Mouse (Mus musculus) retina, embryonic 14.5 days (tissue): Measurements from ENCODE around the gene Zbtb16.

ENCODE experiments used
- DNase-seq: peaks from one replicate; pipeline ENCODE4 v3.0.0-alpha.2; 2015; ENCODE audit warnings: low spot score

Gene Zbtb16

DNA sequence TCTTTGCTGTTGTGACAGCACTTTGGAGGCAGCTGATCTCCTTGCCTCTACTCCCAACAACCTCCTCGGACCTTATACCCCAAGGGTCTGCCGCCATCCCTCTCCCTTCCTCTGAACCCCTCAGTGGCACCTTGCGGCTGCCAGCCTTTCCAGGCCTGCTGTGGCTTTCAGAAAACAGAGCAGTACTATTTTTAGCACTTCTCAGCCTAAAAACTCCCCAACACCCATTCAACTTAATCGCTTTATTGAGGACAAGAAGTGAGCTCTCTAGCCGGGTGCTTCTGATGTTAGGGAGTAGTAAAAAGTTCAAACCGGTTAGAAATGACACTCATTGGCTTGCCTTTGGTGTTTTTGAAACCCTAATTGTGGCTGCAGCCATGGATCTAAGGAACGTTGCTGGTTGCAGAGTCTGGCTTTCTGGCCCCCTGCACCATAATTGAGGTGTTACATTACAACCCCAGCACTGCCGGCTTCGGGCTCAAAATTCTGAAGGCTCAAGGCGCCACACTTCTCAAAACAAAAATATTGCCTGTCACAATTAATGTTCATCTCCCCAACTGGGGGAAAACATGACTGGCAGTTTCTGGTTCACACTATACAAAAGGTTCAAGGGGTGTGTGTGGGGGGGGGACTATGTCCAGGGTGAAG, 107.8 kb downstream of the Zbtb16 start:
- DNase-seq = peak; percentile 41

DNA sequence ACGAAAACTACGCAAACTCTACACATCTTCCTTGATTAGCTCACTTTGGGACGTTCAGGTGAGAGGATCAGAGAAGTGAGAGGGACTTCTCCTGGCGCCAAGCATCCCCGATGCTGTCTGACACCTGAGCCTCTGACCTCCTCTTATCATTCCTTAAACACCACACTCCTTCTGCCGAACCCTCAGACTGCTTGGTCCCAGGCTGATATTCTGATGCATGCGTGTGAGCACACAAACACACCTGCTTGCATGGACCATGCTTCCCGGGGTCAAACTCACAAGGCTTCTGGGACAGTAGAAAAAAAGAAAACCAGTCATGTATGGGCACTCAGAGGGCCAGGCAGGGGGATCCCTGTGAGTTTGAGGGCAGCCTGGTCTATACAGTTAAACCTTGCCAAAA, 109.7 kb downstream of the Zbtb16 start:
- DNase-seq = no peak

DNA sequence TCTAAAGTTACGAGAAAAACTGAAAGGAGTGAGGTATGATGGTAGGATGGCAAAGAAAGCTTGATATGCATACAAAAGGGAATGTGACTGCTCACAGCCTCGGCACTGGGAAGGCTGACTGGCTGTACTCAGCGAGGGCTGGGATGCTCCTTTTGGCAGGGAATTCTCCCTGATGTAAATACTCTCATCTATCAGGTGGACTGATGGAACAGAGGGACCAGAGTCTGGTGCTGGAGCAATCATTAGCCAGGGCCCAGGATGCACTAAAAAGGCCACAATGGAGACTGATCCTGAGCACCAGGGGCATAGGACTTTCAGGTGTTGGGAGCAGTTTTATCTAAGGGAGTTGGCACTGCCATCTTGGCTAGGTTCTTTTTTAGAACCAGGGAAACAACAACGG, 110.1 kb downstream of the Zbtb16 start:
- DNase-seq = no peak

DNA sequence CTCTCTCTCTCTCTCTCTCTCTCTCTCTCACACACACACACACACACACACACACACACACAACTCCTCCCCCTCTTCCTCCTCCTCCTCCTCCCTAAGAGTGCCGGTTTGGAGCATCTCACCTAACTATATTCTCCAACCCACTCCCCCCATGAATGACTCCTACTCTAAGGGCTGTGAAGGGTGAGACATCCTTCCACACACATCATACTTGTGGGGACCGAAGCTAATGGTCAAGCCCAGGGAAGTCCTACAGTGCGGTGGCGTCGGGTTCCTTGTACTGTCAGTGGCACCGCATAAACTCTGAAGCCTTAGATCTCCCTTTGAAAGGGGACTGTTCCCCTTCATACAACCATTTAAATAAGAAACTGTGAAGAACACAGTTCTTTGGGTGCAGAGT, 110.9 kb downstream of the Zbtb16 start:
- DNase-seq = no peak

DNA sequence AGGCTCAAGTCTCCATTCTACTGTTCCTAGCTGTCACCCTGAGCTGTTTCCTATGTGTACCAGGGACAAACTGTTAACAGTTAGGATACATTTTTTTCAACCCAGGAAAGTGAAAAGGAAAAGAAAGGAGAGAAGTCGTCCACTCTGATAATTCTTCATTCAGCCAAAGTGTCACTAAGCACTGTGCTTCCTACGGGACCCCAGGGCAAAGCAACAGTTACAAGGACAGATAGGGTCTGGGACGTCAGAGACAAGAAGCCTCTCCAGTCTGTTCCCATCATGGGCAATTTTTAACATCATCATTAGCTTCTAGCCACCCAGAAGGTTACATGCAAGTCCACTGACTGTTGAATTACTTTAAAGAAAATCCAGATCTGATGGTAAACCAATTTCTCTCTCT, 111.3 kb downstream of the Zbtb16 start:
- no peak for DNase-seq

DNA sequence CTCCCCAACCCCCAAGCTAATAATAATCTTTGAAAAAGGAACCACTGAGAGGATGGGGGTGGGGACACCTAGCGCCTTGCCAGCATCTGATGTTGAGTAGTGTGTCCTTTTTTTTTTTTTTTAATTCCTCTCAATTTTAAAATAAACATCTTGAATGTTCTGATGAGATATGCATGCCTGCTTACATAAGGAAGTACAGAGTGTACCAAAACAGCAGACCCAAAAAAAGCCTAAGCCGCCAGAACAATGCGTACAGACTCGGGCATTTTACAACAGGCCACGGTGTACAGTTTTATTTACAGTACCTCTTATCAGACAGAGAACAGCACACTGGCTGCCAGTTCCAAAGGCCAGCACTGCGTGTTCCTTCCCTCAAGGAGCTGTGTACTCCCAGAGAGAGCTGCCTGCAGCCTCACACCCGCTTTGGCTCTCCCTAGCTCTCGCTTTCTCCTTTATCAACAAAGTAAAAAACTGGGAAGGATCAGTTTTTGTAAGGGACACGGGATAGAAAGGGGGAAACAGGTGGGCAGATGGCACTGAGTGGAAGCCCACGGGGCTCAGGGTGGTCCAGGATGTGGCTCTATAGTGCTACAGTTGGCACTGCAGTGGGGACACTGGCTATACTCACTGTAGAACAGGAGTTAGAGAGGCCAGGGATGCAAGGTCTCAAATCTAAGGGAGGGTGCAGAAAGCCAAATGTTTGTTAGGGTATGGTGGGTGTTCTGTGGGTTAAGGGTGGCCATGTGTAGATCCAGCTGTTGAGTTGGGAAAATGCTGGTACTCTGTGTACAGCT, 112.3 kb downstream of the Zbtb16 start:
- no peak for DNase-seq

DNA sequence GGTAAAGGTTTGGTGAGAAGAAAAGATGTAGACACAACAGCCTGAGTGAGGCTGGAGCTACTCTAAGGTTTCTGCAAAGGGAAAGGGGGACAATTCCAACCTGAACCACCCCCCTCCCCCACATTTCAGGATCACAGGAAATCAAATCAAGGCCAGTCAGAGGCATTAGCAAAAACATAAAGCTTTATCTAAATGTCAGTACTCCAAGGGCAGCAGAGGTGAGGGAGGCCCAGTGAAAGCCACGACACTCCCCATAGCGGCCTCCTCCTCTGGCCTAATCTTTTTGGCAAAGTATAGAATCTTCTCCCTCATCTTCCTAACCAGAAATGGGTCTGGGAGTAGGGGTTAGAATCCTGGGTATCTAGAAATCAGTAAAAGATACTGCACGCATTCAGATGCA, 113.0 kb downstream of the Zbtb16 start:
- no peak for DNase-seq

DNA sequence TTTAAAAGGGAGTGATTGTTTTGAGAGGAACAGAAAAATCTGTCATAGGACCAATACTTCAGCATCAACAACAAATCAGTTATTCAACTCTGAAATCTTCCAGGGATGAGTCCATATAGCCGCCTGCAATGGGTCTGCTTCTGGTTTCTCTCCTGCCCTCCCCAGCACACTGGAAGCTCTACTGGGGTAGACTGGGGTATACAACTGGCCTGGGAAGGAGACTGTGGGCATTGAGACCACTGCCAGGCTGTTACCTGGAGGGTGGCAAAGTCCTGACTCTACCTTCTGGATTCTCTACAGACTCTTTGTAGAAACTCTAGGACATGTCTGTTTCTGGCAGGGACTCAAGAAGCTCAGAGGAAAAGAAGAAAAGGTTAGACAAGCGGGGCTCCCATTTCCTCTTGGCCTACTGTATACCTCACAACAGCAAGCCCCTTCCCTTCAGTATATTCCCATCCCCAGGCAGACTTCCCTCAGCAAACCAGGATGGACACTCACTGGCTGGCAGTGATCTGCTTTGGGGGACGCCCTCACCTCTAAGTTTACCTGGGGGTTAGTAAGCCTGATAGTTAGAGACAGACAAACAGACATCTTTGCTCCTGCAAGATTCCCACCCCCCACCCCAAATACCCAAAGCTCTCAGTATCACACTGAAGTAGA, 113.6 kb downstream of the Zbtb16 start:
- DNase-seq = no peak

DNA sequence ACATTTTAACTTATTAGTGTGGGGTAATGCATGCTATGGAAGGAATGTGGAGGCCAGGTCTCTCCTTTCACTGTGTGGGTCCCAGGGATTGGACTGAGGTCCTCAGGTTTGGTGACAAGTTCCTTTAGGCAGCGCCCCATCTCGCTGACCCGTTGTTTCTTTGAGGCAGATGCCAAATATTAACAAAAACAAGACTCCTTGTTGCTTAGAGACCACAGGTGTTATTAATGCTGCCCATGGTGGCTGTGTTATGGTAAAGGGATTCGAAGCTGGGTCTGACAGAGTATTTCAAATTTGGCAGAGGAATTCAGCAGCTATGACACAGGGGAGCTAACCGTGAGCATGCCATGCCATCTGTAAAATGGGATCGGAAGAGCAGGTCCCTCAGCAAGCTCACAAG, 114.4 kb downstream of the Zbtb16 start:
- no peak for DNase-seq

DNA sequence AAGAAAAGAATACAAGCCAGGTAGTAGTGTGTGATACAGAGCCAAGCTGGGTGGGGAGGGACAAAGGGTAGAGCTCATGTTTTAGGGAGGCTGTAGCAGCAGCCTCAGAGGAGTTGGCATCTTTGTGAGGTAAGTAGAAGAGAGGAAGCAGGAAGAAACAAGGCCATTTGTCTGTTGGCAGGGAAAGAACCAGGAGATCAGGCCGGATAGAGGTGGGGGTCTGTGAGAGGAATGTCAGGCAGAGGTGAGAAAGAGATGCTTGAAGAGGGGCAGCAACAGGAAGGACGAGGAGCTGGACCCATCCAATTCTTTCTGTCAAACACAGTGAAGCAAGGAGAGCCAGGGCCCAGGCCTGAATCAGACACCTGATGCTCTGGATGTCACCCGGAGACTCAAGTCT, 114.8 kb downstream of the Zbtb16 start:
- DNase-seq = no peak

DNA sequence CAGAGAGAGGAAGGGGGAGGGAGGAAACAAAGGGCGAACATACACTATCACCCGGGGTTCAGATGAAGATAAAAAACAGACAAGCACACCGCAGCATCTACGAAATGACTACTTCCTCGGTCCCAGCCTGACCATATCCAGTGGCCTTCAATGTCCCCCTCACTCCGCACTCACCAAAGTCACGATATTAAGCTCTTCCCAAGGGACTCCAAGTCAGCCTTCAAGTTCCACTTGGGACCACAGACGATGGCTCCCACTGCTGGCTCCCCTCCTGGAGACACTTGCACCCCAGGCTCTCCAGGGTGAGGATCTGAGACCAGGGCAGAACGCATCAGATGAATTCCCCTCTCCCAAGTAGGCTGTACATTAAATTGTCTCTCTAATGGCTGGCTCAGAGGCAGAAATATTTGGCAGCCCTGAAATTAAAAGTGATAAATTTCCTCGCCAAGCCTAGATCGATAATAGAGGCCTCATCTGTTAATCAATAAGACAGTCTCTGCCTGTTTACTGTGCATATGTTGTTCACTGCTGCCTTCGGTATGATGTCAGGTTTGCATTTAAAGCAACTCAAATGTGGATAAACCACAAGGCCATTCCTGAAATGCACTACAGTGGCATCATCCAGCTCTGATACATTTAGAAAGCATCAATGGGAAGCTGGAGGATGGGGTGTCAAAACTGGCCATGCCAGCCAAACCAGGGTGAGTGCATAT, 115.6 kb downstream of the Zbtb16 start:
- DNase-seq = no peak

DNA sequence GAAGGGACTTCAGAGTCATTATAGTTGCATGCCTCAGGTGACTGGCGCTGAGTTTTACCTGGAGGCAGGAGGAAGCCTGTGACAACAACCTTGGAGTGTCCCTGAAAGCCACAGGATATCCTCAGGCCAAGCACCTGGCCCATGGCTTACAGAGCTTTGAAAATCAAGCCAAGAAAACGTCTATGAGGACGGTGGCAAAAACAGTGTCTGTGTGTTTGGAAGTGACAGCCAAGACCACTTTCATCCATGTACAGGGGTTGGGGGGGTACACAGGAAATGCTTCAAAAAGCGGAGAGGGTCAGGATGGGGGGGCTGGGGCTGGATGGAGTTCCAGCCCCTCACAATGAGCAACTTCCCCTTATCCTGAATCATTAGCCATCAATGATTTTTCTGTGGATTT, 116.4 kb downstream of the Zbtb16 start:
- DNase-seq = no peak

DNA sequence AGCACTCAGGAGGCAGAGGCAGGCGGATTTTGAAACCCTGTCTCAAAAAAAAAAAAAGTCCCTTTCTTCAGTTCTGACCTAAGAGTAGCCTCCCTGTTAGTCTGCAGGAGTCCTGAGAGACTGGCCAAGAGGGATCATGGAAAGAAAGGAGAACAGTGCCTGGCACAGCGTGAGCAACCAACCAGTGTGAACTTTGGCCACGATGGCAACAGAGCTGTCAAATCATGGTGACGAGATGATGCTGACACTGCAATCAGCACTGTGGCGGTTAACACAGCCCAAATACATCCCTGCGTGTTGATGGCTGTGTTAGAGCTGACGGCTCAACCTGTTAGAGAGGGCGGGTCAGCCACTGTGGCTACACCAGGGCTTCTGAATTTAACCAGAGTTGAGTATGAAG, 119.5 kb downstream of the Zbtb16 start:
- no peak for DNase-seq

DNA sequence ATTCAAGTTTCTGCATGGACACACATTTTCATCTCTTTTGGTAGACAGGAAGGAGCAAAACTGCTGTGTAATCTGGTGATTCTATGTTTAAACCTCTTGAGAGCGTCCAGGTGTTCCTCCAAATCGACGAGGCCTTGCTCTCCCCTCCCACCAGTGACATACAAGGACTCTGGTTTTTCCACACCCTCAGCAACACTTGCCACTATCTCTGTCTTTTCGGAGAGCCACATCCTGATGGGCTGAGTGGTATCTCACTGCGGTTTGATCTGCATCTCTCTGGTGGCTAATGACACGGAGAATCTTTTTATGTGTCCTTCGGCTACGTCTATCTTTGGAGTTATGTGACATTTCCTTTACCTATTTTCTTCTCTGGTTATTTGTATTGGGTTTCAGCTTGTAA, 121.0 kb downstream of the Zbtb16 start:
- DNase-seq = no peak

DNA sequence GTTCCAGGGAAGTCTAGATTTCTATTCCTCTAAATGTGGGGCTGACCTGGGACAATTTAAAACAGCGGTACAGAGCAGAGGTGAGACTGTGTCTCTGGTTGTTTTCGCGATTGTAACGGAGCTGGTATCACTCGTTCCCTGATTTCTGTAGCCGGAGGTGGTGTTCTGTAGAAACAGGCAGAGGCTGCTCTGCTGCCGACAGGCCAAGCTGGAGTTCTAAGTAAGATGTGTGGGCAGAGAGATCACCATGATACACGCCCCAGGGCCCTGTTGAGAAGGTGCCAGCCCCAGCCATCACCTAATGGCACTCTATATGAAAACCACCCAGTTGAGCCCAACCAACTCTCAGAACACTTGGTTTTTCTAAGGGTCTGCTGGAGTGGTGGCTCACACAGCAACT, 122.2 kb downstream of the Zbtb16 start:
- DNase-seq = no peak

DNA sequence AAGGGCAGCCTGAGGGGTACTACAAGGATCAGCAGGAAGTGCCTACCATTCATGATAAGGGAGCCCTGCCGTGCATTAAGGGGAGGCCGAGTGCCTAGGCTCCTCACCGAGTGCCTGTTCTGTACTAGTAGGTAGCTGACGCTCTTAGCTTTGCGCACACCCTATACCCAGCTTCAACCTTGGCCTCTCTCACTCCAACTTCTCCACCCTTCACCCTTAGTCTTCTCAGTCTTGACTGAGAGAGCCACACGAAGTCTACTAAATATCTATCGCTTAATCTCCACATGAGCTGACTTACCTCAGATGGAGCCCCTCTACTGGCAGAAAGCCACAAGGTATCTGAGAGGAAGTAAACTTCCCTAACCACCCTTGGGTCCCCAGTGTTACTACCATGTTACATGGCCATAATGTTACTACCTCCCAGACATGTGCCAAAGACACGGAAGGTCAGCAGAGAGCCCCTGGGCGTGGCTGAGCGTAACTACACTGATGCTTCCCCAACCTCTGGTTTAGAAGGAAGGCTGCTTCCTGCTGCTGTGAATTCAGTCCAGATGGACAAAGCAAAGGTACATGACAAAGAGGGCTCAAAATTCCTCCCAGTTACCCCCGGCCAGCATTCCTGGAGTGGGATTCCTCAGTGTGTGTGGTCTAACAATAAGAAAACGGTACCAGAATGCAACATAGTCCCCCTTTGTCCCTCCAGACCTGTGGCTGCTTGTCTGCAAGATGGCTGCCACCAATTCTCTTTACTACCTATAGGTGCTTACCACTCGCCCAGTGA, 122.8 kb downstream of the Zbtb16 start:
- DNase-seq = no peak

DNA sequence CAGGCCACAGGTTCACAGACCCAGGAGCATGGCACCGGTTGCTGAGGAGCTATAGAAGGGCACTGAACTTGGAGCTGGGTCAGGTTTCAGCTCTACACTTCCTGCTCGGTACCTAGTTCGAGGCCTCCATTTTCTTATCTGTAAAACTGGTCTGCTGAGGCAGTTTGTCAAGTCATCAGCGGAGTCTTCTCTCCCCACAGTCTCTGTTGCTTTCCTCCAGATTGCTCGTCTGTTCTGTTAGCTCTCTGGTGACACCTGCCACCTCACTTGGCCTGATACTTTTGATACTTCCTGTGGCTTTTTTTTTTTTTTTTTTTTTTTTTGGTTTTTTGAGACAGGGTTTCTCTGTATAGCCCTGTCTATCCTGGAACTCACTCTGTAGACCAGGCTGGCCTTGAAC, 124.2 kb downstream of the Zbtb16 start:
- no peak for DNase-seq

DNA sequence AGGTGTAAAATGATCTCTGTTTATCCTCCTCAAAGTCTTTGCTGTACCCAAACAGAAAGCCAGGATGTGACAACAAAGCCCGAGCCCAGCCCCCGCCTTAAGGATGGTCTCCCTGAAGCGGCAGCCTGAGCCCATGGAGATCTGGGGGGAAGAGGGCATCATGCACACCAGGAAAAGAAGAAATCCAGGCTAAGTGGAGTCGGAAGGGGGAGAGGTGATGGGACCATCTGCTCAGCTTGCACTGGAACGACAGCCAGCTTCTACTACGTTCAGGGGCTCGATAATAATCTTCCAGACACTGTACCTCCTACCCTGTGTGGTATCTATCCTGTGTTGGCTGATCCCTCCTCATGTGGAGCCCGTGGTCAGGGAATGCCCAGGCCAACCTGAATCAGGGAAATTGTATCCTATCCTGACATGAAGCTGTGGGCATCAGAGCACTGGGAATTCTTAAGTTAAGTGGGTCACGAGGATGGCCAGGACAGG, 124.7 kb downstream of the Zbtb16 start:
- DNase-seq = peak; percentile 40

DNA sequence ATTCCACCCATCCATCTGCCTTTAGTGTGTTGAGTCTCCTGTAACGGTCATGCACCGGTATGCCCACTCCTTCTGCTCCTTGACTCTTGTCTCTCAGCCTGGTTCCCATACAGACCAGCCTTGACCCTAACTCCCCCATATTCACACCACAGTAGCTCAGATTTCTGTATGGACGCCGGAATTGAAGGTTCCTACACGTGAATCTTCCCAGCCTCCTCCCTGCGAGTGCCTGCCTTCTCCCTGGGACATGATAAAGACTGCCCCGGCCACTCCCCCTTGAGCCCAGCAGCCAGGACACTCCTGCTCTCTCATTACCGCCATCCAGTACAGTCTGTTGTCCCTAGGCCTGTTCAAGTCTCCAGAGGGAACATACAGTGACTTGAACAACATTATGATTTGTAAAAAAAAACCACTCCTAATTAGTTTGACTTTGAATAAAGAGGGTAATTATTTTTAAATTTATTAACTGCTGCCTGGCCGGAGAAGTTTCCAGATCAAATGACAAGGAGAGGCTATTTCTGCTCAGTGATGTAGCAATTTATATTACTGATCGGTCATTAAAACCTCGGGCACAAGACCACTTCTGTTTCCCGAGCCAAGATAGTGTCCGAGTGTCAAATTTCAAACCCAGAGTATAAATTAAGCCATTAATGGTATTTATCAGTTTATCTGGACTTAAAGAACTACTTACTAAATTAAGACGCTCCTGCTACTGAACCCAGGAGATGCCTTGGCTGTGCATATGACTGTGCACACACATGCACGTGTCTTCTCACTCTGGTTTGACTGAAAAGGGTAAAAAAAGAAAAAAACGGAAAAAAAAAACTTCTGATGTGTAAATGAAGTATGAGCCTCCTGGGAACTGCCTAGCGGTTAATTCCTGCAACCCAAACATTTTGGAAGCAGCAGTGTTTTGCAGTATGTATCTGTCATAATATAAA, 125.4 kb downstream of the Zbtb16 start:
- DNase-seq = no peak

DNA sequence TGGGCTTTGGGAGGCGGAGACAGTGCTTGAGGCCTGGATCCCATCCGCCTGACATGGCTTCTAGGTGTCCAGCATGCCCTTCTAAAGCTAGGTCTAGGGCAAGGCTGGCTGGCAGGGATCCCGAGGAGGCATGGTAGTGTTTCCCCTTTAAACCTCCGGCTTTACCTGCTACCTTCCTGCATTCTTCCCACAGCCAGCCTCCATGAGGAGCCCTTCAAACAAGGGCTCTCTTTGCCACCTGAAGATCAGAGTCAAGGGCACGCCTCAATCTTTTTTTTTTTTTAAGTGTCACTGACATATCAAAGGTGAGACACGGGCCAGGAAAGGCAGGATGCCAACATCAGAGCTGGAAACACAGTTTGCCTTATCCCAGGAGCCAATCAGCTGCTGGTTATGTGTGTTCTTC, 128.2 kb downstream of the Zbtb16 start:
- DNase-seq = no peak
